Mouse (Mus musculus) bone marrow macrophage, adult 2 months (primary cell): Measurements from ENCODE around the gene Ccdc106. TPM values are rescaled to one million over a fixed set of nuclear protein-coding genes. Genes with fewer than 3 reads are reported as not detected.

Experiments
- H3K27ac ChIP-seq: 2 replicates; pipeline ENCODE4 v1.5.1; 2012; ENCODE audit warnings: low read depth, low read length; ENCODE audit not compliant: insufficient read depth
- H3K4me1 ChIP-seq: 2 replicates; pipeline ENCODE4 v1.6.1; 2012; ENCODE audit warnings: low read length; ENCODE audit not compliant: control insufficient read depth, insufficient read depth
- H3K4me3 ChIP-seq: 2 replicates; pipeline ENCODE4 v1.5.1; 2012; ENCODE audit warnings: mild to moderate bottlenecking, low read length, moderate library complexity; ENCODE audit not compliant: insufficient read depth
- CTCF ChIP-seq: IDR thresholded peaks from 2 replicates; pipeline ENCODE4 v1.5.1; 2012; ENCODE audit warnings: low read depth, mild to moderate bottlenecking, low read length, moderate library complexity
- POLR2A ChIP-seq: IDR thresholded peaks from 2 replicates; pipeline ENCODE4 v1.6.1; 2012; ENCODE audit warnings: mild to moderate bottlenecking, low read depth, low read length, borderline replicate concordance
- polyA plus RNA-seq: library from polyadenylated mRNA; stranded (reverse); fragments of >200 nt; gene quantifications from 2 replicates; pipeline ENCODE4 v1.2.4, GENCODE M21; 2012; ENCODE audit not compliant: missing spikeins, insufficient read depth, insufficient read length

Gene Ccdc106
- polyA plus RNA-seq, 1 experiment, result 0.43 TPM

DNA sequence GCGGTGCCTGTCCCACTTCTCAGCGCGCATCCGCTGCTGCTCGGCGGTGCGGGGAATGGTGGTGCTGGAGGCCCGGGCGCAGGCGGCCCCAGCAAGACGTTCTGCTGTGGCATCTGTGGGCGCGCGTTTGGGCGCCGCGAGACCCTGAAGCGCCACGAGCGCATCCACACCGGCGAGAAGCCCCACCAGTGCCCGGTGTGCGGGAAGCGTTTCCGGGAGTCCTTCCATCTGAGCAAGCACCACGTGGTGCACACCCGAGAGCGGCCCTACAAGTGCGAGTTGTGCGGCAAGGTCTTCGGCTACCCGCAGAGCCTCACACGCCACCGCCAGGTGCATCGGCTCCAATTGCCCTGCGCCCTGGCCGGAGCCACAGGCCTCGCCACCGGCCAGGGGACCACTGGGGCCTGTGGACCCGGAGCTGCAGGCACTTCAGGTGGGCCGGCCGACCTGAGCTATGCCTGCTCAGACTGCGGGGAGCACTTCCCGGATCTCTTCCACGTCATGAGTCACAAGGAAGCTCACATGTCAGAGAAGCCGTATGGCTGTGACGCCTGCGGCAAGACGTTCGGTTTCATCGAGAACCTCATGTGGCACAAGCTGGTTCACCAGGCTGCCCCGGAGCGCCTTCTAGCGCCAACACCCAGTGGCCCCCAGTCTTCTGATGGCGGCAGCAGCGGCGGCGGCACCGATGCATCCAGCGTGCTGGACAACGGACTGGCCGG lies 10.4 kb downstream of the Ccdc106 start:
- TF ChIP-seq CTCF, result no peak
- no peak for TF ChIP-seq POLR2A
- Histone ChIP-seq H3K4me3 (no peak overlapping the region), H3K27ac (no peak overlapping the region), H3K4me1 (no peaks in the 10 kb centered on the region)

GRCm38 (mm10) chr7:5031496-5031895 lies 11.1 kb downstream of the Ccdc106 start:
- TF ChIP-seq CTCF (no peak), POLR2A (no peak)
- no peaks in the 10 kb centered on the region for H3K4me1 ChIP-seq
- no peak overlapping the region for H3K27ac ChIP-seq
- no peak overlapping the region for H3K4me3 ChIP-seq

DNA sequence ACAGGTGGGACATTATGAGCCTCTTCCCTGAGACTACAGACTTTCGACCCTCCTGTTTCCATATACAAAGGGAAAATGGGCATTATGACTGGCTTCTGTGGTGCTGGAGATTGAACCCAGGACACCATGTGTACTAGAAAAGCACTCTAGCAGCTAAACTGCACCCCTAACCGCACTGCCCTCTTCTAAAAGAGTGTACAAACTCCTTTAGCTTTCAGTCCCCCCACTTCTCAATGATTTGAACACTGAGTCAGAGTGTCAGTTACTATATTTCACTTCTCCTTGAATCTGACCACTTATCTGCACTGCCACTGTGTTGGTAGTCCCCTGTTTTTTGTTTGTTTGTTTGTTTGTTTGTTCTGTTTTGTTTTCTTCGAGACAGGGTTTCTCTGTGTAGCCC lies 13.5 kb downstream of the Ccdc106 start, which contains the start of gene 4632433K11Rik:
TSS of gene 4632433K11Rik (plus strand) at position 301 of the 400 bp plus-strand sequence.
- Histone ChIP-seq H3K27ac (no peak within 1 kb of the TSS), H3K4me1 (peaks cover 4% of the 10 kb centered on the region), H3K4me3 (no peak within 1 kb of the TSS)
- TF ChIP-seq POLR2A (no peak), CTCF (no peak)

DNA sequence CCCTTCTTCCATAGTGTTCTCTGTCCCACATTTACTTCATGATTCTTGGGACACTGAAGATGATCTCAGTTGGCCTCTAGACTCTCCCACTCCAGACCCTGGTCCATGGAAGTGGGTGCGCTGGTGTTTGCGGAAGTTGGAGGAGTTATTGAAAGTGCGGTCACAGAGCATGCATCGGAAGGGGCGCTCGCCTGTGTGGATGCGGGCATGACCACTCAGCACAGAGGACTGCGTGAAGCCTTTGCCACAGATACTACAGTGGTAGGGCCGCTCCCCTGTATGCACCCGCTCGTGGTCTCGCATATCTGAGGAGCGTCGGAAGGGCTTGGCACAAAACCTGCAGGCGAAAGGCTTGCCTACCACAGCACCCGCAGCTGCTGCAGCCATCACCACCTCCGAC lies 15.3 kb downstream of the Ccdc106 start:
- peaks cover 8% of the 10 kb centered on the region for H3K4me1 ChIP-seq
- no peak overlapping the region for H3K4me3 ChIP-seq
- TF ChIP-seq POLR2A (no peak), CTCF (no peak)
- H3K27ac ChIP-seq, result no peak overlapping the region

- TF ChIP-seq CTCF (no peak), POLR2A (no peak)
- Histone ChIP-seq H3K27ac (no peak overlapping the region), H3K4me3 (no peak overlapping the region), H3K4me1 (peaks cover 8% of the 10 kb centered on the region)
Measured at GRCm38 (mm10) chr7:5036136-5036535, 15.8 kb downstream of the Ccdc106 start.

DNA sequence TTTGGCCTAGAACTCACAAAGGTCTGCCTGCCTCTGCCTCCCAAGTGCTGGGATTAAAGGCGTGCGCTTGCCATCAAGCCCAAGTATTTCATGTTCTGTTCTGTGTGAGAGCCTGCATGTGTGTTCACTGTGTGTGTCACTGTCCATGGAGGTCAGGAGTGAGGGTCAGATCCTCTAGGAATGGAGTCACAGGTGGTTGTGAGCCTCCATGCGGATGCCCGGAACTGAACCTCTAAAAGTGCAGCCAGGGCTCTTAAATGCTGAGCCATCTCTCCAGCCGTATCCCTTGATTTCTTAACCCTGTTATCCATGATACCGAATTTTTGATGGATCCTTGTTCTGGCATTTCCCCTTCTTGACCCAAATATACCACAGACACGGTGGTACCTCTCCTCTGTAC lies 16.7 kb downstream of the Ccdc106 start:
- no peak overlapping the region for H3K27ac ChIP-seq
- H3K4me3 ChIP-seq, result no peak overlapping the region
- H3K4me1 ChIP-seq, result peaks cover 8% of the 10 kb centered on the region
- TF ChIP-seq POLR2A (no peak), CTCF (no peak)

DNA sequence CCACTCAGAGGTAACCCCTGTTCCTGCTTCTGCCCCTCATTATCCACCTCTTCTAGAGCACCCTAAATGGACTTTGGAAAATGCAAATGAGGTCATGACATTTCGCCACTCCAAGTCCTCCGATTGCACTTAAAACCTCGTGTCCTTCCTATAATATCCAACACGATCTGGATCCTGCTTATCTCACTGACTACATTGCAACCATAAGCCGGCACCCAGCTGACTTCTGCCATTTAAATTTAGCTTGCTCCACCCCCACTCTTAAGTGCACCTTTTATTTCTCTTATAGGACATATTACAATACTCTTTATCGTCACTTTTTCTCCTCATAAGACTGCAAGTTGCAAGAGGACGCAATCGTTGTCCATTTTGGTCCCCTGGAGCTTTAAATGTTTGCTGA lies 17.1 kb downstream of the Ccdc106 start:
- Histone ChIP-seq H3K4me1 (peaks cover 8% of the 10 kb centered on the region), H3K4me3 (no peak overlapping the region), H3K27ac (no peak overlapping the region)
- TF ChIP-seq POLR2A (no peak), CTCF (no peak)

- H3K4me1 ChIP-seq, result peaks cover 8% of the 10 kb centered on the region
- TF ChIP-seq CTCF (no peak), POLR2A (no peak)
- H3K4me3 ChIP-seq, result peak within 1 kb of the TSS; percentile 72
- peak within 1 kb of the TSS; percentile 77 for H3K27ac ChIP-seq
Measured at GRCm38 (mm10) chr7:5038109-5038732, 17.9 kb downstream of the Ccdc106 start, which contains the start of gene Zfp784. Gene Zfp784 (minus strand): TSS chr7:5038446.

DNA sequence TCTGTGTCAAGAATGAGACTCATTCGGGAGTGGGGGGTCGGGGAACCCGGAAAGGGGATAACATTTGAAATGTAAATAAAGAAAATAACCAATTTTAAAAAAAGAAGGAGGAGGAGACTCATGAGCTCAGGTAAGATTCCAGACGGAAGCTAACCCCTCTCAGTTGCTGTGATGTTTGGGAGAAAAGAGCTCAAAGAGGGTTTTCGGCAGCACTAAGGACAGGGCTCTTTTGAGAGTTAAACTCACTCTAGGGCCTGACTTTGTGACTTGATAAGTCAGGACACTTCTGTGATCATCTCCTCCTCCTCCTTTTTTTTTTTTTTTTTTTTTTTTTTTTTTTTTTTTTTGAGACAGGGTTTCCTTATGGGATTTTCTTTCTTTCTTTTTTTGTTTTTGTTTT lies 18.6 kb downstream of the Ccdc106 start:
- H3K4me3 ChIP-seq, result peak overlapping the region; percentile 72
- H3K4me1 ChIP-seq, result peaks cover 8% of the 10 kb centered on the region
- H3K27ac ChIP-seq, result no peak overlapping the region
- no peak for TF ChIP-seq POLR2A
- TF ChIP-seq CTCF, result no peak

DNA sequence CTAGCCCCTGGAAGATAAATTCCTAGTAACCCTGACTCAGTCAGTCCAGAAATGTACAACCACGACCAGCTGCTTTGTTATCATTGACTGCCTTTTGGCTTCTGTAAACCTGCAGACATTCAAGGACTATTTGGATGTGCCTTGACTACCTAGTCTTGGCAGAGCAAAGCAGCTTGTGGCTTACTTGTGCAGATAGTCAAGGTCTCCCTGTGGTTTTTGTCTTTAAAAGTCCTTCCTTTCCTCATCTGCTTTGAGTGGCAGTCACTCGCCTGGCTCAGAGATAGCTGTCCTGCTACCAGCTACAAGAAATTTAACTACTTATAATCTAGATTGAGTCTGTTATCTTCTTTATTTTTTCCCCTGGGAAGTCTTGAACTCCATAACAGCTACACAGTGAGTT lies 24.6 kb downstream of the Ccdc106 start:
- H3K27ac ChIP-seq, result no peak overlapping the region
- TF ChIP-seq CTCF, result no peak
- TF ChIP-seq POLR2A, result no peak
- H3K4me1 ChIP-seq, result no peaks in the 10 kb centered on the region
- H3K4me3 ChIP-seq, result no peak overlapping the region
